In the genomic region with DNA sequence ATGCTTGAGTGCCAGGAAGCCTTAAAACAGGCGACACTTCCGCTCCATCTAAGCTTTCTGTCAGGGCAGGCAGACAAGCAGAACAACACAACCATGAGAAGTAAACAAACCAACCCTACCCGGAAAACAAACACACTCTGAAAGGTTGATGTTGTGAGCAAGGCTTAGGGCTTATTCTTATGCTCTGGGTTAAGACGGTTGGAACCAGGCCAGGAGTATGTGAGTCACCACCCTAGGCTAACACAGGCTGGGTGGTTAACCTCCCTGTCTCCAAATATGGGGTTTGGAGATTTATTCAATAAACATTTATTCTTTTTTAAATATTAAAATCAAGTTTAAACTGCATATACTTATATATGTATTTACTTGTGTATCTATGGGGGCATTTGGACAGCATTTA, we compare ENCODE assay signal across 12 mouse cellular contexts. TPM values are rescaled to one million over a fixed set of nuclear protein-coding genes. Genes with fewer than 3 reads are reported as not detected.
DNase-seq lines count a peak whose midpoint lies in the region; ATAC-seq and TF ChIP-seq lines count a peak whose summit lies in the region.
"Had no signal": no experiment of that assay in that cellular context is flagged by ENCODE, and none has a peak within 500 bp of the region (broad histone marks: within the 10 kb centered on the region; RNA-seq: fewer than 3 reads in every experiment).

No protein-coding gene starts in this region.

- peak; percentile 94 for DNase-seq in NIH3T3 (ENCODE audit: low read depth)
- DNase-seq in gastrocnemius, adult 2 months = peak; percentile 65
- DNase-seq in lung, postnatal 25 days (ENCODE audit: low spot score) = peak; percentile 75
- no peak for DNase-seq in layer of hippocampus, postnatal 36 days
- no peak for DNase-seq in spleen, adult 12 weeks (ENCODE audit: low spot score)
- DNase-seq: midbrain, embryonic 14.5 days; right cerebral cortex, adult 18-20 months had no signal

- H3K27me3 ChIP-seq in intestine, embryonic 16.5 days (replicated peaks; ENCODE audit: control insufficient read depth, insufficient read depth, low read length) = no peaks in the 10 kb centered on the region
- H3K27me3 ChIP-seq in intestine, embryonic 15.5 days (replicated peaks) = no peaks in the 10 kb centered on the region
- H3K27me3 ChIP-seq in liver, embryonic 12.5 days (replicated peaks) = no peaks in the 10 kb centered on the region; the same call in 1 of the 2 replicates

- H3K4me2 ChIP-seq in intestine, embryonic 16.5 days (ENCODE audit: low read depth, low read length) = no peak overlapping the region
- no peak overlapping the region for H3K4me2 ChIP-seq in intestine, embryonic 15.5 days (replicated peaks)
- H3K4me2 ChIP-seq in liver, embryonic 12.5 days = no peak overlapping the region

- no peak for TF ChIP-seq CTCF in gastrocnemius, adult 2 months (IDR thresholded peaks at IDR 0.05)

- WGBS in intestine, embryonic 16.5 days = 62% methylated on average over 4 of the region's 4 CpGs
- WGBS in intestine, embryonic 15.5 days = 58% methylated on average over 4 of the region's 4 CpGs
- WGBS in liver, embryonic 12.5 days (ENCODE audit: insufficient replicate concordance) = 75% methylated on average over 4 of the region's 4 CpGs

- H3K9me3 ChIP-seq in intestine, embryonic 16.5 days (ENCODE audit: control insufficient read depth, low read length) = no peaks in the 10 kb centered on the region
- no peaks in the 10 kb centered on the region for H3K9me3 ChIP-seq in intestine, embryonic 15.5 days
- H3K9me3 ChIP-seq in liver, embryonic 12.5 days (replicated peaks) = no peaks in the 10 kb centered on the region
- H3K9me3 ChIP-seq: G1E had no signal

- H3K9ac ChIP-seq in intestine, embryonic 16.5 days (ENCODE audit: low read depth, low read length) = no peak overlapping the region
- H3K9ac ChIP-seq in intestine, embryonic 15.5 days = no peak overlapping the region
- no peak overlapping the region for H3K9ac ChIP-seq in liver, embryonic 12.5 days

- H3K27ac ChIP-seq in intestine, embryonic 16.5 days (ENCODE audit: low read length) = no peak overlapping the region
- H3K27ac ChIP-seq in intestine, embryonic 15.5 days = no peak overlapping the region
- H3K27ac ChIP-seq in gastrocnemius, adult 2 months = no peak overlapping the region
- H3K27ac ChIP-seq in liver, embryonic 12.5 days = no peak overlapping the region

- H3K4me3 ChIP-seq in intestine, embryonic 16.5 days (ENCODE audit: low read length) = no peak overlapping the region
- no peak overlapping the region for H3K4me3 ChIP-seq in intestine, embryonic 15.5 days (replicated peaks)
- no peak overlapping the region for H3K4me3 ChIP-seq in gastrocnemius, adult 2 months
- H3K4me3 ChIP-seq in liver, embryonic 12.5 days = no peak overlapping the region

- ATAC-seq in intestine, embryonic 16.5 days = 0 out of 2 replicates have a peak, but pooled peaks have one; percentile 33
- no peak for ATAC-seq in intestine, embryonic 15.5 days
- ATAC-seq in liver, embryonic 12.5 days = no peak
- ATAC-seq: hindbrain, embryonic 16.5 days had no signal

- no peaks in the 10 kb centered on the region for H3K4me1 ChIP-seq in intestine, embryonic 16.5 days (ENCODE audit: control insufficient read depth, insufficient read depth, low read length)
- H3K4me1 ChIP-seq in intestine, embryonic 15.5 days (replicated peaks) = no peaks in the 10 kb centered on the region
- no peaks in the 10 kb centered on the region for H3K4me1 ChIP-seq in liver, embryonic 12.5 days

- no peaks in the 10 kb centered on the region for H3K36me3 ChIP-seq in intestine, embryonic 16.5 days (ENCODE audit: control insufficient read depth, insufficient read depth, low read length)
- no peaks in the 10 kb centered on the region for H3K36me3 ChIP-seq in intestine, embryonic 15.5 days
- no peaks in the 10 kb centered on the region for H3K36me3 ChIP-seq in liver, embryonic 12.5 days
- H3K36me3 ChIP-seq: G1E had no signal

- intact Hi-C loops in gastrocnemius, adult 2 months (cut with DNase I) = no loop called here

RNA-seq across cellular contexts. Expression of gene Cdc42bpa, which starts 46.8 kb away (rescaled TPM):
- 8.2 and 8.6 TPM in 2 replicates for polyA plus RNA-seq in intestine, embryonic 16.5 days (2015; fragmentation: Nextera tagmentation; extraction: Ambion mirVana)
- polyA plus RNA-seq in intestine, embryonic 15.5 days (2015; fragmentation: Nextera tagmentation; extraction: Ambion mirVana) = 12.2 and 12.4 TPM in 2 replicates
- total RNA-seq in gastrocnemius, adult 2 months (2021) = 10 to 100 TPM; 25.9 to 27.8 TPM
- 13.5 and 13.8 TPM in 2 replicates for polyA plus RNA-seq in liver, embryonic 12.5 days (2016; fragmentation: Nextera tagmentation; extraction: Ambion mirVana)
- 100 to 1,000 TPM; 239 to 246 TPM for total RNA-seq in layer of hippocampus, postnatal 36 days (2021)

Comparison
In these comparisons a context has a peak if more than half of its experiments do, and no peak if none do; other contexts are left out.
1. DNase-seq: peak in NIH3T3 (single experiment), gastrocnemius, adult 2 months (single experiment) and lung, postnatal 25 days (single experiment); none in layer of hippocampus, postnatal 36 days (0 of 2) and spleen, adult 12 weeks (single experiment).